Mouse (Mus musculus) MN1 (cell line): ENCODE results near the gene Ntsr1.
A peak's percentile ranks its signal among the peaks of the same experiment; 100 is the strongest.

Experiments
- DNase-seq: peaks from one replicate; pipeline ENCODE4 v3.0.0-alpha.2; 2016; ENCODE audit warnings: low spot score

Ntsr1 gene

GRCm38 (mm10) chr2:180562146-180562545 is 62.4 kb downstream of the Ntsr1 start:
- peak; percentile 79 for DNase-seq

- no peak for DNase-seq
These were observed 63.5 kb downstream of the Ntsr1 start for GRCm38 (mm10) chr2:180563296-180563695.

GRCm38 (mm10) chr2:180563841-180564240 is 64.1 kb downstream of the Ntsr1 start:
- DNase-seq, result no peak

- peak; percentile 90 for DNase-seq
These were observed 66.6 kb downstream of the Ntsr1 start for GRCm38 (mm10) chr2:180566240-180566913.

- DNase-seq, result peak; percentile 78
These were observed 69.4 kb downstream of the Ntsr1 start for GRCm38 (mm10) chr2:180569028-180569643.

- no peak for DNase-seq
These were observed 76.7 kb downstream of the Ntsr1 start for GRCm38 (mm10) chr2:180576482-180576881.

GRCm38 (mm10) chr2:180578686-180579085 is 78.9 kb downstream of the Ntsr1 start:
- DNase-seq, result peak; percentile 90

- peak; percentile 82 for DNase-seq
These were observed 81.2 kb downstream of the Ntsr1 start, which contains the start of gene Mrgbp for GRCm38 (mm10) chr2:180581002-180581401. Mrgbp (plus strand) TSS chr2:180581304.

- peak; percentile 99 for DNase-seq
These were observed 82.8 kb downstream of the Ntsr1 start for GRCm38 (mm10) chr2:180582481-180583153.

GRCm38 (mm10) chr2:180583154-180583507 is 83.4 kb downstream of the Ntsr1 start:
- DNase-seq, result peak; percentile 45

- no peak for DNase-seq
These were observed 89.0 kb downstream of the Ntsr1 start for GRCm38 (mm10) chr2:180588736-180589122.

- peak; percentile 94 for DNase-seq
These were observed 89.5 kb downstream of the Ntsr1 start, which contains the start of gene Ogfr for GRCm38 (mm10) chr2:180589123-180589831. Ogfr (plus strand) TSS chr2:180589245.
